Mouse (Mus musculus) stomach, adult 2 months (tissue): Measurements from ENCODE around the gene Rps4x. TPM values are rescaled to one million over a fixed set of nuclear protein-coding genes. Genes with fewer than 3 reads are reported as not detected.

Experiments
- polyA plus RNA-seq: library from polyadenylated mRNA; depleted of rRNA; stranded (reverse); fragments of >200 nt; gene quantifications from 2 replicates; pipeline ENCODE4 v1.2.3, GENCODE M21; 2012; rRNA removed

Gene Rps4x
- 30.0 and 50.1 TPM in 2 replicates for polyA plus RNA-seq

DNA sequence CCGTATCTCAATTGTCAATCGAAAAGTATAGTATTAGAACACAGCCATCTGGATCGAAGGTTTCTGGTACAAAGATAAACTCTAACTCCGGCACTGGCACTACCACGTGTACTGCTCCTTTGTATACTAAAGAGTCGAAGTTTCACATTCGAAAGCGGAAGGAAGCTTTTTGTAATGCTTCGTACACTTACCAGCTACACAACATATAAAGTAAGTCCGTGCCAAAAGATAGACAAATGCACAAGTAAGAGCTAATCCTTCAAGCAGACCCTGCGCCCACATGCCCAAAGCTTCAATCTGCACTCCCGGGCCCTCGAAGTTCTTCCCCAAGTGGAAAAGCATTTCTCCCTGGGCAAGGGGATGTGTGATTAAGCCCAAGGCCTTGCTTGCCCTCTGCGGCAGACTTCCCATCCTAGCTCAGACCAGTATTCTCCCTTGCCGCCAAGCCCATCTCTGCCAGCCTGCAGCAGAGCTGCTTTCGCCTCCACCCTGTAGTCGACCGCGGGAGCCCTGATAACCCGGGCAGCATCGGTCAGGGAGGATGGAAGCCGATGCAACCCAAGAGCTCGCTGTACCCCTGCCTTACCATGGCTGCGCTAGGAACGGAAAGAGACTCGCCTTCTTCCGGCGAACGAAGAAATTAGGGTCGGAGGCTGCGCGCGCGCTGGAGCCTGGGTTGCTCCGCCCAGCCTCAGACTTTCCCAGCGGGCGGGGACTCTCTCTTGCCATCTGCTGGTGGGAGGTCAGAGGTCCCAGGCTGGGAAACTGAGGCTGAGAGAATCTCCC, at the start of gene Rps4x:
TSS of gene Rps4x (minus strand) at position 683 of the 786 bp plus-strand sequence.

DNA sequence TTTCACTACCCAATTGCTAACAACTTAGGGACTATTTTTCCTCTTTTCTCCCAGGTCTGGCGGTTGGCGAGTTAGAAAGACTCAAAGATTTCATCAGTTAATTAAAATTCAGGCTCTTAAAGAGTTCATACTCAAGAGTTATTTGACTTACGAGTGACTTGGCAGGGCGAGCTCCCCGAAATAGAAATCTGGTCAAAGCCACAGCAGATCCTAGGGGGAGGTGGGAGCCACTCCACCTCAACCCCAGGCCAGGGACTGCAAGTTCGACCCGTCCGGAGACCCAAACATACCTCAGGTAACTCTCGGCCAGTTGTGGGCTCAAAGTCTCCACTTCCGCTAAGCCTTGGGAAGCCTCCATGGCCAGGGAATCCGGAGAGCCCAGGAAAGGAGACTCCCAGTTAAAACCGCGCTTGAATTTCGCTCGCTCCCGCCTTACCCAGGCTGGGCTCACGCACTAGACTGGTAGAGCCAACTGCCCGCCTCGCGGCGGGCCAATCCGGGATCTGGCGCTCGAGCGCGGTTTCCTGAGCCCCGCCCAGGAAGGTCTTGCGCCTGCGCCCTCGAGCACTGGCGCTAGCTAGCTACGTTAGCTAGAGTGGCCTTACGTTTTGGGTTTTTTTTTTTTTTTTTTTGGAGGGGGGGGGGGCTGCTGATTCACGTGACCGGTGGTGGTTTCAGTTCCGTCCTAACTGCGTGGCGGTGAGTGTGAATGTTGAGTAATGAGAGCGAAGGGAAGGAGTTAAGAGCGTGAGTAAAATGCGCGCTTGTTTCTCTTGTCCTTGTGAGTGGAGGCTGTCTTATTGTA, 32.4 kb downstream of the Rps4x start, which contains the start of gene Ercc6l:
TSS of gene Ercc6l (minus strand) at position 474 of the 805 bp plus-strand sequence.

Other genes with a start within 250 kb of the Rps4x start
- gene Rtl5, start 118.1 kb downstream of the Rps4x start, polyA plus RNA-seq = 1.2 and 1.7 TPM in 2 replicates
- 0.32 TPM in 1 of 2 replicates, not detected in the other for gene Pin4, start 69.9 kb downstream of the Rps4x start, polyA plus RNA-seq
- 0.03 and 0.12 TPM in 2 replicates for gene Ercc6l, start 32.3 kb downstream of the Rps4x start, polyA plus RNA-seq
- gene Cited1, start 62.8 kb upstream of the Rps4x start, polyA plus RNA-seq = 0.54 and 0.84 TPM in 2 replicates